Mouse (Mus musculus) spleen, postnatal 10 days (tissue): ENCODE measurements at regions not wholly inside any gene's neighbourhood (a gene's known extent, or its start where the extent isn't known, plus 50 kb on each side); places are given as distances from the start of the nearest gene placed in this dataset.

ENCODE experiments used
- DNase-seq, 2 experiments: peaks; one replicate each; pipeline ENCODE4 v3.0.0; 2021 to 2022; ENCODE audit warnings: low spot score in 2 of 2

DNA sequence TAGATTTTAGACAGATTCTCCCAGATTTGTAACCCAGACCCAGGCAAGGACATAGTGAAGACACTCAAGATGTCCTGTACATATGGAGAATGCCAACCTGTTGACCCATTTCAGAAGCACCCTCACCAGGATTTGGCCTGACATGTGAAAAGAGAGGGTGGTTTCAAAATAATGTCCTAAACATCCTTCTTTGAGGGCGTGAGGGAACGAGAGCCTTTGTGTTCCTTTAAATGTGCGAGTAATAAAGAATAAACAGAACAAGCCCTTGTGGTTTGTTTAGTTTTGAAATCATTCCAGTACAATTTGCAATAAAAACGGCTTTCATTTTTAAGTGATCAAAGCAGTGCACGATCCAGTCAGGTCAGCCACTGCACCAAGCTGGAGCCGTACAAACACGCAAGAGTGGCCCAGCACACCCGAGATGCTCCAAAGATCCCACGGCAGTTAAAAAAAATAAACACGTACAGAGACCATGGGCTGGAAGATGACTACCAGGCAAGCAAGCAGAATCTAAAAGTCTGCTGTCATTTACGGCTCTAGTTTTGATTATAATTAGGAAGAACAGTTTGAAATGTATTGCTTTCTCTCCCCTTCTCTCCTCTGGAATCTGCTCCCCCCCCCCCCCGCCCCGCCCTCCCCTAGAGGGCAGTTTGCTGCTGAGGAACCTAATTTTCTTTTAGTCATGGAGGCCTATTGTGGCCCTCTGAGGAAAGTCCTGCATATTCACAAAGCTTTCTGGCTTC lies 72.4 kb upstream of the Tle4 start:
- DNase-seq: no peak

DNA sequence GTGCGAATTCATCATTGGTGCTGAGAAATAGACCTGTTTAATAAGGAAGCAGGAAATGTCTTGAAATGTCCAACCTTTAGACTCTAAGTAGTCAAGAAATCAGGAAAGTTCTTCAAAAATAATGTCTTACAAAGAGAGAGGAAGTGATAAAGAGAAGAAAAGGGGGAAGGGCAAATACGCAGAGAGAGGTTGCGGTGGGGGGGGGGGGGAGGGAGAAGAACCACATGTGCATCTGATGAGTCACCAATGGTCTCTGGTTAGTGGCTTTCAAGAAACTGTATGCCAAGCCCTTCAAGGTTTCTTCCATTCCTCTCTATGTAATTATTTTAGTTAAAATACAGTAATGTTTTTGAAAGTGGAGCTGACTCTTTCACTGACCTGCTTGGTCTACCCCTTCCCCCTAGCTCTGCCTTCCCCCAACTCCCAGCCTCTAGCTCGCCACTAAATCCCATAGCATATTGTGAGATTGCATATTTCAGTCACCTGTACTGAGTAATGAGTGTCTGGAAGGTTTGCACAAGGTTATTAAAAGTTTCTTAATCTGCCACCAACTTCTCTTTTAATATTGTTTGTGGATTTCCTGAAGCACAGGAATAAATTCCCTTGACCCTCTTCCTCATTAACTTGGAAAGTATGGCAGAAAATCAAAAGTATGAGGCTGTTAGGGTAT lies 70.8 kb upstream of the Tle4 start:
- DNase-seq: no peak

DNA sequence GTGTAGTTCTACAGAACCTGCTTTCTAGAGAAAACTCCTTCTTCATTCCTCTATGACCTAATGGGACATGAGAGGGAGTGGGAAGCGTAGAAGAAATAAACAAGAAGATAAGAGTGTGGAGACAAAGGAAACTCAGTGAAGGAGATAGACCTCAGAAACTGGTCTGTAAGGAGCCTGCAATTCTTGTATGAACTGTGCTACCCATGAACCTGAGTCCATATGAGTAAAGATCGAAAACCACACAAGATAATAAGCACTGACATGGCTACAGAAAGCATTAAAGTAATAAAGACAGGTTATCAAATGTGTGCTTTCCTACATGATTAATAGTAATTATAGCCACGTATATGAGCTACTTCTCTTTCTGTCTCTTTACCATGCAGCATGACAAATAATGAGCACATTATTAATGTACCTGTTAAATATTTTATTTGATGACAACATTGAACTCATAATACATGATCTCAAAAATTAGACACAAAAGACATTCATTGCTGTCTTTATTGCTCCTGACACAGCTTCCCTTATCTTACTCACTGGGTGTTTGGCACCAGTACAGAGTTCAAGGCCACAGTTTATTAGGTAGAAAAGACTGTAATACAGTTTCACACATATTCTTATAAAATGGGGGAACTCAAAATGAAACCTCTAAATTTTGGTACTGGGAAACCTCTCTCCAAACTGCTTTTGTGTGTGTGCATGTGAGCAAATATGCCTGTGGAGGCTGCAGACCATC lies 67.0 kb upstream of the Tle4 start:
- DNase-seq: no peak

DNA sequence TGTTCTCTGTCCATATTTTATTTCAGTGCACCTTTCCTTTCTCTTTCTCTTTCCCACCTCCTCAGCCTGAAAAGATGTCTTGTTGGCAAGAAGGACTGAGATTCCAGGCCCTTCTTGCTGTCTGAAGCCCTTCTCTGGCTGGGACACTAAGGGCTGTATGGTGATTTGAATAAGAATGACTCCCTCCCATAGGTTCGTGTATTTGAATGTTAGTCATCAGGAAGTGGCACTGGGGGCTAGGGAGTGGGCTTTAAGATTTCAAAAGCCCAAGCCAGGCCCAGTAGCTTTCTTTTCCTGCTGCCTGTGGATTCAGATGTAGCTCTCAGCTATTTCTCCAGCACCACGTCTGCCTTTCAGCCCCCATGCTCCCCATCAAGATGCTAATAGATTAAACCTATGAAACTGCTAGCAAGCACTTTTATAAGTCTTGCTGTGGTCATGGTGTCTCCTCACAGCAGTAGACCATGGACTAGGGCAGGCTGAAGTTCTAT lies 66.3 kb upstream of the Tle4 start:
- DNase-seq: no peak

DNA sequence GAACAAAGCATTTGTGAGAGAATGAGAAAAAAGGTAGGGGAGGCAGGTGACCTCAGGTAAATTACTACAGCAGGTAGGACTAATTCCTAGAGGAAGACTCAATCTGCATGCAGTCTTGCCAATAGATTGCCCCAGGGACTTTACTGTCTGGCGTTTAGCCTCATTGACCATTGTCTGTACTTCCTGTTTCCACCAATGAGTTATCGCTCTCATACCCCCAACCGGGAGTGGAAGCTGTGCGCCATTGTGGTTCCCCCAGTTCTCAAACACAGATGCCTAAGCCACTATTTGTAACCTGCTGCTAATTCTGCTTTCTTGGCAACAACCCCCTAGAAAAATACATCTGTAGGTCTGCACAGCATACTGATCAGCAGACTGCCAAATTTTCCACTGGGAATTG lies 65.5 kb upstream of the Tle4 start:
- DNase-seq: no peak

DNA sequence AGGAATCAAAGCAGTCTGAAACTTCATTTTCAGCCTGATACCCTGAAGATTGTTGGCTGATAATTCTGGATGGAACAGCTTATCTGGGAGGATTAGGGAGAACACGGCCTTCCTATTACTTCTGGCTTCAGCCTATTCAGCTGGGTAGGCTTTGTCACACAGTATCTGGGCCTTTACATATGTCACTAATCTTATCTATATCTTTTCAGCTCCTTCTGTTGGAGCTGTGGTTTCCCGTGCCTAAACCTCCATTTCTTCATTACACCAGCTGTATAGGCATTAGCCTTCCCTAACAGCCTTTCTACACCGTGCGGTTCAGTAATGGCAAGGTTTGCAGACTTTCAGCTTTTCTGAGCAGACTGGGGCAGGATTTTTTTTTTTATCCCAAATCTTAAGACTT lies 61.9 kb upstream of the Tle4 start:
- no peak for DNase-seq

DNA sequence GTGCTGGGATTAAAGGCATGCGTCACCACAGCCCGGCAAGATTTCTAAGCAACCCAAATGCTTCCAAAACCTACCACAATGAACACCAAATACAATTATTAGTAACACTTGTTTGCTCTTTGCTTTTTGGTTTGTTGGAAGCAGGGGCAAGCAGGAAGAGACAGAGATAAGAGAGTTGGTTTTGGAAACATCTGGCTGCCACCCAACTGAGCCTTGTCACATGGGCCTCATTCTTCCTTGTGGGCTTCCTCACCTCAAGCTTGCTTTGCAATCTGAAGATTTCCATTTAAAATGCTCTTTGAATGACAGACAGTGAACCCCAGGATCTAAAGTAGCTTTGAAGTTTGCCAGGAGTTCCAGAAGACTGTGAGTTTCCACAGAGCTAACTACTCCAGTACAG lies 60.6 kb upstream of the Tle4 start:
- no peak for DNase-seq

DNA sequence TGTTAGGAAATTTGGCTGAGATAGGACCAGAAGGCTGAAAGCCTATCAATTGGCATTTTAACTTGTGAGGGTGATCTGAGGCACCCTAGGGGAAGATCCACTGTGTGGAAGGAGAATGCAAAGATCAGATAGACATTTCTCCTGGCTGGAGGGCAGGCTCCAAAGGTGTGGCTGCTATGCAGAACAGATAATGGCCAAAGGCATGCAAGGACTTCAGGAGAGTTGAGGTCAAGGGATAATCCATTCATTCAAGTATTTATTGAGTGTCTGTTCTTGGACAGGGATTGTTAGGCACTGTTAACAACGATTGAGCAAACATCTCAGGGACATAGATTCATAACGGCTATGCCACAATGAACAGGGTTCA lies 58.2 kb upstream of the Tle4 start:
- no peak for DNase-seq

DNA sequence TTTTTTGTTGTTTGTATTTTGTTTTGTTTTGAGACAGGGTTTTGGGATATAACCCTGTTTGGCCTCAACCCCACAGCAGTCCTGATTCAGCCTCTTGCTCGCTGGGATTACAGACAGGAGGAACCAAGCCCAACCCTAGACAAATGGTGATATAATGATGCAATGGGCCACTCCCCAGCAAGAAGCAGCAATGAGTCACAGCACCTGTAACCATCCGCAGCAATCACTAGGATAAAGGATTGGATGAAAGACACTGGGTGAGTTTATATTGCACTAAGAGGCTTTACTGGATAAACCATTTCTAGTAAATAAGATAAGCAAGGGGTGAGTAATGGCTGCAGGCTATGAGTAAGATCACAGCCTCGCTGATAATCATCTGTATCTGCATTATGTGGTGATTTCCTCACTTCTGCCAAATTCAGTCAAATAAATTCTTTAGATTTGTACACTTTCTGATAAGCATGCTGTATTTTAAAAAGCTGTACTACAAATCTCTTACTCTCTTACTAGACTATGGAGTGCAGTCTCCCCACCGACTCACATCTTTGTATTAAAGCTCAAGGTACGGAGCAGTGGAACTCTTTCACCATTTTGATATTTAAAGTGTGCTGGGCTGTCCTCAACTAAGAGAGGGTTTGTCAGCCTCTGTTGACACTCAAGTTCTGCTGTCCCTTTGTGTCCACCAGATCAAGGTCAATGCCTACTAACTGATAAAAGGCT lies 57.6 kb upstream of the Tle4 start:
- no peak for DNase-seq
